Comparison of ENCODE assay signal across 35 mouse cellular contexts in the genomic region with DNA sequence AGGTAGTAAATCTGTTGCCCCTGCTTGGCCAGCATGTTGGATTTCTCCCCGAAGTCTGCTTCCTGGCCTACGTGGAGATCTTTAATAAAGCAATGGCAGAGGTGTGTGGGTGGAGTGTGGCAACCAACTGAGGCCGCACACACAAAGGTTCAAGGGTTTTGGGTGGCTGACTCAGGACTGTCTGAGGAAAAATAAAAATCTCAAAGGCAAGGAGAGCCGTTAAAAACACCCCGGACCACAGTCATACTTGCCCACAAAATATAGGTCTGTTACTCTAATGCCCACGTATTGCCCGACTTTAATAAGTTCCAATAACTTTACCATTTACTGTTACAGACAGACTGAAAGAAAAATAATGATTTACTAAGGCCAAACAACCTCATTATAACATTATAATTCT.
"Had no signal": no experiment of that assay in that cellular context is flagged by ENCODE, and none has a peak within 500 bp of the region (broad histone marks: within the 10 kb centered on the region; RNA-seq: fewer than 3 reads in every experiment).

No protein-coding gene starts in this region.

- H3K27ac ChIP-seq: heart, embryonic 10.5 days; heart, embryonic 13.5 days; heart, embryonic 15.5 days; hindbrain, embryonic 10.5 days; hindbrain, embryonic 12.5 days; hindbrain, embryonic 13.5 days; hindbrain, embryonic 14.5 days; hindbrain, embryonic 15.5 days; hindbrain, postnatal 0 days; intestine, embryonic 15.5 days; kidney, embryonic 15.5 days; kidney, postnatal 0 days; layer of hippocampus, adult 2 months had no signal

- H3K4me2 ChIP-seq: heart, embryonic 11.5 days; heart, embryonic 12.5 days; heart, embryonic 13.5 days; heart, embryonic 15.5 days; hindbrain, embryonic 12.5 days; hindbrain, embryonic 13.5 days; hindbrain, embryonic 14.5 days; hindbrain, embryonic 15.5 days; intestine, embryonic 15.5 days; kidney, embryonic 15.5 days had no signal

- H3K27me3 ChIP-seq: heart, embryonic 12.5 days; heart, embryonic 13.5 days; heart, embryonic 15.5 days; hindbrain, embryonic 12.5 days; hindbrain, embryonic 13.5 days; hindbrain, embryonic 15.5 days; intestine, embryonic 15.5 days; kidney, embryonic 15.5 days had no signal

- H3K9me3 ChIP-seq: heart, embryonic 10.5 days; heart, embryonic 13.5 days; heart, embryonic 15.5 days; hindbrain, embryonic 10.5 days; hindbrain, embryonic 12.5 days; hindbrain, embryonic 13.5 days; hindbrain, embryonic 15.5 days; intestine, embryonic 15.5 days; kidney, embryonic 15.5 days had no signal

- DNase-seq: heart, postnatal 10 days; heart, postnatal 14 days; heart, postnatal 36 days; heart, postnatal 4 days; kidney, adult 11 months; kidney, adult 18-20 months; kidney, adult 2 months; kidney, adult 8-10 months; kidney, adult 9 months; kidney, postnatal 10 days; kidney, postnatal 14 days; kidney, postnatal 25 days; kidney, postnatal 36 days; kidney, postnatal 4 days; layer of hippocampus, adult 9-11 months; layer of hippocampus, postnatal 36 days had no signal

- H3K4me3 ChIP-seq: heart, embryonic 10.5 days; heart, embryonic 12.5 days; heart, embryonic 13.5 days; heart, embryonic 15.5 days; hindbrain, embryonic 10.5 days; hindbrain, embryonic 12.5 days; hindbrain, embryonic 13.5 days; hindbrain, embryonic 15.5 days; intestine, embryonic 15.5 days; kidney, embryonic 15.5 days; layer of hippocampus, adult 2 months had no signal

- H3K9ac ChIP-seq: heart, embryonic 12.5 days; heart, embryonic 13.5 days; heart, embryonic 15.5 days; hindbrain, embryonic 12.5 days; hindbrain, embryonic 13.5 days; hindbrain, embryonic 14.5 days; hindbrain, embryonic 15.5 days; intestine, embryonic 15.5 days; kidney, embryonic 15.5 days had no signal

- H3K4me1 ChIP-seq: heart, embryonic 10.5 days; heart, embryonic 12.5 days; hindbrain, embryonic 10.5 days; hindbrain, embryonic 12.5 days; hindbrain, embryonic 13.5 days; hindbrain, embryonic 15.5 days; kidney, embryonic 15.5 days had no signal

- H3K36me3 ChIP-seq: heart, embryonic 10.5 days; heart, embryonic 12.5 days; heart, embryonic 13.5 days; heart, embryonic 15.5 days; hindbrain, embryonic 10.5 days; hindbrain, embryonic 12.5 days; hindbrain, embryonic 13.5 days; hindbrain, embryonic 15.5 days; intestine, embryonic 15.5 days; kidney, embryonic 15.5 days had no signal

- ATAC-seq: hindbrain, embryonic 16.5 days; hindbrain, postnatal 0 days; inflammation-experienced regulatory T-cells, adult 6 months; intestine, embryonic 15.5 days; intestine, embryonic 16.5 days; intestine, postnatal 0 days had no signal
